Mouse (Mus musculus) megakaryocyte, embryonic 14.5 days (primary cell): Measurements from ENCODE around the gene Cfap58.

Experiments used
- FLI1 ChIP-seq: IDR thresholded peaks from 2 replicates; pipeline ENCODE4 v1.6.1; 2012; ENCODE audit warnings: low read length, inconsistent platforms, mixed read lengths
- GATA1 ChIP-seq: IDR thresholded peaks from 3 replicates; pipeline ENCODE4 v1.6.1; 2012; ENCODE audit warnings: mixed read lengths, low read length, inconsistent platforms, borderline replicate concordance

- TF ChIP-seq GATA1 (no peak), FLI1 (no peak)
Observed at GRCm38 (mm10) chr19:48022763-48023162, 85.3 kb downstream of the Cfap58 start.
